Mouse (Mus musculus): ENCODE data around the gene Cdt1. TPM values are rescaled to one million over a fixed set of nuclear protein-coding genes. Genes with fewer than 3 reads are reported as not detected.
"Not testable (repeated sequence)": the region's sequence is repeated elsewhere in the genome, so short reads cannot be mapped to it uniquely, and the experiment has no call there.

The Cdt1 gene
- polyA plus RNA-seq, 1 experiment: 42.7 TPM

- WGBS: 92% methylated on average over 17 of the region's 17 CpGs
Observed at GRCm38 (mm10) chr8:122571750-122572267, 4.0 kb downstream of the Cdt1 start.

GRCm38 (mm10) chr8:122572751-122573150 lies 4.9 kb downstream of the Cdt1 start:
- DNase-seq (ENCODE audit: low read depth, low spot score): no peak
- 64% methylated on average over 3 of the region's 3 CpGs for WGBS

More at GRCm38 (mm10) chr8:122571750-122572267, 4.0 kb downstream of the Cdt1 start:
- no peak for DNase-seq (ENCODE audit: low read depth, low spot score)

GRCm38 (mm10) chr8:122573176-122573575 lies 5.4 kb downstream of the Cdt1 start:
- DNase-seq (ENCODE audit: low read depth, low spot score): not testable (repeated sequence)
- 66% methylated on average over 4 of the region's 4 CpGs for WGBS

- WGBS: 66% methylated on average over 9 of the region's 9 CpGs
- DNase-seq (ENCODE audit: low read depth, low spot score): no peak
Observed at GRCm38 (mm10) chr8:122573577-122573976, 5.8 kb downstream of the Cdt1 start.

- whole genome bisulfite sequencing: 26% methylated on average over 3 of the region's 3 CpGs
- DNase-seq (ENCODE audit: low read depth, low spot score): no peak
Observed at GRCm38 (mm10) chr8:122574264-122574663, 6.4 kb downstream of the Cdt1 start.

- WGBS: 27% methylated on average over 10 of the region's 10 CpGs
- no peak for DNase-seq (ENCODE audit: low read depth, low spot score)
Observed at GRCm38 (mm10) chr8:122574667-122575251, 6.9 kb downstream of the Cdt1 start.

- DNase-seq (ENCODE audit: low read depth, low spot score): no peak
Observed at GRCm38 (mm10) chr8:122575286-122575685, 7.5 kb downstream of the Cdt1 start.

GRCm38 (mm10) chr8:122575735-122576647 lies 8.2 kb downstream of the Cdt1 start:
- WGBS: 9% methylated on average over 21 of the region's 21 CpGs
- DNase-seq (ENCODE audit: low read depth, low spot score): no peak

More at GRCm38 (mm10) chr8:122575286-122575685, 7.5 kb downstream of the Cdt1 start:
- WGBS: 46% methylated on average over 8 of the region's 8 CpGs

GRCm38 (mm10) chr8:122576648-122577022 lies 8.8 kb downstream of the Cdt1 start, which contains the start of gene Aprt:
Gene Aprt (minus strand): TSS chr8:122576909.
- WGBS: under 1% methylated on average over 39 of the region's 39 CpGs
- DNase-seq (ENCODE audit: low read depth, low spot score): no peak

GRCm38 (mm10) chr8:122577116-122577515 lies 9.3 kb downstream of the Cdt1 start:
- WGBS: 51% methylated on average over 10 of the region's 10 CpGs
- no peak for DNase-seq (ENCODE audit: low read depth, low spot score)

- no peak for DNase-seq (ENCODE audit: low read depth, low spot score)
- WGBS: 73% methylated on average over 7 of the region's 7 CpGs
Observed at GRCm38 (mm10) chr8:122579196-122579595, 11.4 kb downstream of the Cdt1 start.

GRCm38 (mm10) chr8:122580926-122581325 lies 13.1 kb downstream of the Cdt1 start:
- DNase-seq (ENCODE audit: low read depth, low spot score): no peak
- 82% methylated on average over 15 of the region's 15 CpGs for WGBS

GRCm38 (mm10) chr8:122584981-122585380 lies 17.2 kb downstream of the Cdt1 start:
- DNase-seq (ENCODE audit: low read depth, low spot score): no peak
- WGBS: 44% methylated on average over 9 of the region's 9 CpGs

- WGBS: 16% methylated on average over 14 of the region's 14 CpGs
- DNase-seq (ENCODE audit: low read depth, low spot score): no peak
Observed at GRCm38 (mm10) chr8:122585411-122585891, 17.6 kb downstream of the Cdt1 start.

GRCm38 (mm10) chr8:122586171-122586570 lies 18.4 kb downstream of the Cdt1 start:
- WGBS: 71% methylated on average over 7 of the region's 7 CpGs
- DNase-seq (ENCODE audit: low read depth, low spot score): no peak

- WGBS: 44% methylated on average over 10 of the region's 10 CpGs
- no peak for DNase-seq (ENCODE audit: low read depth, low spot score)
Observed at GRCm38 (mm10) chr8:122586749-122587148, 18.9 kb downstream of the Cdt1 start.

- 68% methylated on average over 12 of the region's 12 CpGs for WGBS
Observed at GRCm38 (mm10) chr8:122593240-122593639, 25.4 kb downstream of the Cdt1 start.

GRCm38 (mm10) chr8:122593783-122594507 lies 26.1 kb downstream of the Cdt1 start:
- no peak for DNase-seq (ENCODE audit: low read depth, low spot score)
- 93% methylated on average over 19 of the region's 19 CpGs for WGBS

More at GRCm38 (mm10) chr8:122593240-122593639, 25.4 kb downstream of the Cdt1 start:
- no peak for DNase-seq (ENCODE audit: low read depth, low spot score)

- DNase-seq (ENCODE audit: low read depth, low spot score): no peak
- 75% methylated on average over 4 of the region's 4 CpGs for WGBS
Observed at GRCm38 (mm10) chr8:122596031-122596430, 28.2 kb downstream of the Cdt1 start.

GRCm38 (mm10) chr8:122600666-122601065 lies 32.9 kb downstream of the Cdt1 start:
- 95% methylated on average over 9 of the region's 9 CpGs for WGBS
- DNase-seq (ENCODE audit: low read depth, low spot score): no peak

Data from large intestine, adult 2 months (tissue).